Mouse (Mus musculus) lung, postnatal 0 days (tissue): ENCODE results near the gene Best1.

ENCODE experiments used
- CTCF ChIP-seq: IDR thresholded peaks from 2 replicates; pipeline ENCODE4 v1.5.1; 2016; ENCODE audit warnings: antibody characterized with exemption, mild to moderate bottlenecking
- EP300 ChIP-seq: IDR thresholded peaks from 2 replicates; pipeline ENCODE4 v1.6.1; 2016; ENCODE audit warnings: antibody characterized with exemption, mild to moderate bottlenecking, control low read depth

- TF ChIP-seq CTCF (no peak), EP300 (no peak)
Observed at GRCm38 (mm10) chr19:10034356-10034755, 32.9 kb upstream of the Best1 start.
